Mouse (Mus musculus): Measurements from ENCODE around the gene Sytl1. TPM values are rescaled to one million over a fixed set of nuclear protein-coding genes. Genes with fewer than 3 reads are reported as not detected.

Gene Sytl1
- polyA plus RNA-seq, 1 experiment: 45.2 TPM

GRCm38 (mm10) chr4:133300421-133300820 lies 37.5 kb upstream of the Sytl1 start:
- TF ChIP-seq CTCF (IDR thresholded peaks at IDR 0.05; ENCODE audit: borderline replicate concordance, control insufficient read depth, extremely low read depth, insufficient read depth, low read length, poor library complexity) (no peak), POLR2A (IDR thresholded peaks at IDR 0.05; ENCODE audit: control insufficient read depth, extremely low read depth, insufficient read depth, low read length, poor library complexity) (no peak)
- WGBS: 97% methylated on average over 11 of the region's 11 CpGs
- Histone ChIP-seq H3K4me1 (replicated peaks; ENCODE audit: control insufficient read depth, insufficient read depth, low read length) (peaks cover 21% of the 10 kb centered on the region), H3K27ac (ENCODE audit: control insufficient read depth, insufficient read depth, low read length) (no peak overlapping the region), H3K36me3 (ENCODE audit: control insufficient read depth, insufficient read depth, low read length) (peaks cover 24% of the 10 kb centered on the region), H3K27me3 (ENCODE audit: control insufficient read depth, insufficient read depth, low read length) (no peaks in the 10 kb centered on the region), H3K4me3 (ENCODE audit: control insufficient read depth, insufficient read depth, low read length) (no peak overlapping the region)
- DNase-seq: no peak

- Histone ChIP-seq H3K27me3 (ENCODE audit: control insufficient read depth, insufficient read depth, low read length) (no peaks in the 10 kb centered on the region), H3K36me3 (ENCODE audit: control insufficient read depth, insufficient read depth, low read length) (peaks cover 25% of the 10 kb centered on the region), H3K27ac (ENCODE audit: control insufficient read depth, insufficient read depth, low read length) (peak overlapping the region; percentile 88; the same call in 1 of the 2 replicates), H3K4me3 (ENCODE audit: control insufficient read depth, insufficient read depth, low read length) (no peak overlapping the region), H3K4me1 (replicated peaks; ENCODE audit: control insufficient read depth, insufficient read depth, low read length) (peaks cover 21% of the 10 kb centered on the region)
- WGBS: 93% methylated on average over 5 of the region's 5 CpGs
- TF ChIP-seq POLR2A (IDR thresholded peaks at IDR 0.05; ENCODE audit: control insufficient read depth, extremely low read depth, insufficient read depth, low read length, poor library complexity) (no peak), CTCF (IDR thresholded peaks at IDR 0.05; ENCODE audit: borderline replicate concordance, control insufficient read depth, extremely low read depth, insufficient read depth, low read length, poor library complexity) (no peak)
- DNase-seq: no peak
These were observed 36.8 kb upstream of the Sytl1 start for GRCm38 (mm10) chr4:133299701-133300100.

- Histone ChIP-seq H3K4me1 (replicated peaks; ENCODE audit: control insufficient read depth, insufficient read depth, low read length) (peaks cover 22% of the 10 kb centered on the region), H3K36me3 (ENCODE audit: control insufficient read depth, insufficient read depth, low read length) (peaks cover 25% of the 10 kb centered on the region), H3K27me3 (ENCODE audit: control insufficient read depth, insufficient read depth, low read length) (no peaks in the 10 kb centered on the region), H3K27ac (ENCODE audit: control insufficient read depth, insufficient read depth, low read length) (peak overlapping the region; percentile 88), H3K4me3 (ENCODE audit: control insufficient read depth, insufficient read depth, low read length) (no peak overlapping the region)
- TF ChIP-seq CTCF (IDR thresholded peaks at IDR 0.05; ENCODE audit: borderline replicate concordance, control insufficient read depth, extremely low read depth, insufficient read depth, low read length, poor library complexity) (no peak), POLR2A (IDR thresholded peaks at IDR 0.05; ENCODE audit: control insufficient read depth, extremely low read depth, insufficient read depth, low read length, poor library complexity) (peak; percentile 40; the same call in 1 of the 2 replicates)
- peak; percentile 74 for DNase-seq
- WGBS: 33% methylated on average over 12 of the region's 12 CpGs
These were observed 35.8 kb upstream of the Sytl1 start for GRCm38 (mm10) chr4:133298516-133299365.

- peak; percentile 88 for DNase-seq
- peaks cover 25% of the 10 kb centered on the region for H3K36me3 ChIP-seq (ENCODE audit: control insufficient read depth, insufficient read depth, low read length)
- 5% methylated on average over 5 of the region's 5 CpGs for WGBS
- no peak for TF ChIP-seq POLR2A (IDR thresholded peaks at IDR 0.05; ENCODE audit: control insufficient read depth, extremely low read depth, insufficient read depth, low read length, poor library complexity)
- TF ChIP-seq CTCF (IDR thresholded peaks at IDR 0.05; ENCODE audit: borderline replicate concordance, control insufficient read depth, extremely low read depth, insufficient read depth, low read length, poor library complexity): peak; percentile 96
- no peak overlapping the region for H3K4me3 ChIP-seq (ENCODE audit: control insufficient read depth, insufficient read depth, low read length)
- peaks cover 31% of the 10 kb centered on the region for H3K4me1 ChIP-seq (replicated peaks; ENCODE audit: control insufficient read depth, insufficient read depth, low read length)
- H3K27ac ChIP-seq (ENCODE audit: control insufficient read depth, insufficient read depth, low read length): peak overlapping the region; percentile 81
- H3K27me3 ChIP-seq (ENCODE audit: control insufficient read depth, insufficient read depth, low read length): no peaks in the 10 kb centered on the region
These were observed 34.9 kb upstream of the Sytl1 start for GRCm38 (mm10) chr4:133297801-133298238.

- peaks cover 25% of the 10 kb centered on the region for H3K36me3 ChIP-seq (ENCODE audit: control insufficient read depth, insufficient read depth, low read length)
- peak; percentile 19 for DNase-seq
- TF ChIP-seq POLR2A (IDR thresholded peaks at IDR 0.05; ENCODE audit: control insufficient read depth, extremely low read depth, insufficient read depth, low read length, poor library complexity): no peak
- TF ChIP-seq CTCF (IDR thresholded peaks at IDR 0.05; ENCODE audit: borderline replicate concordance, control insufficient read depth, extremely low read depth, insufficient read depth, low read length, poor library complexity): no peak
- no peaks in the 10 kb centered on the region for H3K27me3 ChIP-seq (ENCODE audit: control insufficient read depth, insufficient read depth, low read length)
- no peak overlapping the region for H3K27ac ChIP-seq (ENCODE audit: control insufficient read depth, insufficient read depth, low read length)
- H3K4me1 ChIP-seq (replicated peaks; ENCODE audit: control insufficient read depth, insufficient read depth, low read length): peaks cover 36% of the 10 kb centered on the region
- WGBS: 78% methylated on average over 10 of the region's 10 CpGs
- H3K4me3 ChIP-seq (ENCODE audit: control insufficient read depth, insufficient read depth, low read length): no peak overlapping the region
These were observed 34.4 kb upstream of the Sytl1 start for GRCm38 (mm10) chr4:133297360-133297759.

GRCm38 (mm10) chr4:133294084-133294483 lies 31.2 kb upstream of the Sytl1 start:
- peaks cover 31% of the 10 kb centered on the region for H3K4me1 ChIP-seq (replicated peaks; ENCODE audit: control insufficient read depth, insufficient read depth, low read length)
- no peak for DNase-seq
- TF ChIP-seq CTCF (IDR thresholded peaks at IDR 0.05; ENCODE audit: borderline replicate concordance, control insufficient read depth, extremely low read depth, insufficient read depth, low read length, poor library complexity) (no peak), POLR2A (IDR thresholded peaks at IDR 0.05; ENCODE audit: control insufficient read depth, extremely low read depth, insufficient read depth, low read length, poor library complexity) (no peak)
- peaks cover 13% of the 10 kb centered on the region for H3K36me3 ChIP-seq (ENCODE audit: control insufficient read depth, insufficient read depth, low read length)
- H3K27ac ChIP-seq (ENCODE audit: control insufficient read depth, insufficient read depth, low read length): no peak overlapping the region
- 95% methylated on average over 11 of the region's 11 CpGs for WGBS
- no peaks in the 10 kb centered on the region for H3K27me3 ChIP-seq (ENCODE audit: control insufficient read depth, insufficient read depth, low read length)
- H3K4me3 ChIP-seq (ENCODE audit: control insufficient read depth, insufficient read depth, low read length): no peak overlapping the region

Measured in thymus, adult 2 months (tissue).